Mouse (Mus musculus): Measurements from ENCODE around the gene Hoxd9.

Hoxd9 gene

DNA sequence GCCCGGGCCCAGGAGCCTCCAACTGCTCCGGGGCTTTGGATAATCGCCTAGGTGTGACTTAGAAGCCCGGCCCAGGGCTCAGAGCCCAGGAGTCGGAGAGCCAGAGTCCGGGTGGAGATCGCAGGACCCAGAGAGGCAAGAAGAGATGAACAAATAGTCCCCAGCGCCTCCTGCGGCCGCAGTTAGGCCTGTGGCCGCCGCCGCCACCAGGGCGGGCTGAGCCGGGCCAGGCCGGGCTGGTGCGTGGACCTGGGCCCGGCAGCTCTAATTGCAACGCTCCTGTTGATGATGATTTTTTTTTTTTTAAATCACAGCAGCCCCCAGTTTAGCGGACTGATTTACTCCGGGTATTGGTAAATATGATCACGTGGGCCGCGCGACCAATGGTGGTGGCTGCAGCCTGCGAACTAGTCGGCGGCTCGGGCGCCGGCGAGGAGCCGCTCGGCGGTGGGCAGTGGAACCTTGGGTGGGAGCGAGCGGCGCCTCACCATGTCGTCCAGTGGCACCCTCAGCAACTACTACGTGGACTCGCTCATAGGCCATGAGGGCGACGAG, at the start of gene Hoxd9:
Gene Hoxd9 (plus strand): TSS at position 161 of the 555 bp plus-strand sequence.
- CTCF ChIA-PET = no interaction called here

DNA sequence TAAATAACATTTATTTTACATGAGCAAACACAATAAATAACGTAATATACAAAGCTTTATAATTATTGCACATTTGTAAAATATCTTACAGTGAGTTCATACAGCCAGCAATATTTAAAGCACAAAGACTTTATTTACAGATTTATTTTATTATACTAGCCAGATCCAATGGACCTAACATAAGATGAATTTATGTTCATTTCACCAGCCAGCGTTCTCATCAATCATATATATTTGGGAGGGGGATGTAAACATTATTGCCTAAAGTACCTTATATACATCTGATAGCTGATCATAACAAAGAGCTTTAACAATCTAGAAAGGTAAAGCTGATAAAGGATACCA, 44.6 kb upstream of the Hoxd9 start:
- CTCF ChIA-PET = no interaction called here

DNA sequence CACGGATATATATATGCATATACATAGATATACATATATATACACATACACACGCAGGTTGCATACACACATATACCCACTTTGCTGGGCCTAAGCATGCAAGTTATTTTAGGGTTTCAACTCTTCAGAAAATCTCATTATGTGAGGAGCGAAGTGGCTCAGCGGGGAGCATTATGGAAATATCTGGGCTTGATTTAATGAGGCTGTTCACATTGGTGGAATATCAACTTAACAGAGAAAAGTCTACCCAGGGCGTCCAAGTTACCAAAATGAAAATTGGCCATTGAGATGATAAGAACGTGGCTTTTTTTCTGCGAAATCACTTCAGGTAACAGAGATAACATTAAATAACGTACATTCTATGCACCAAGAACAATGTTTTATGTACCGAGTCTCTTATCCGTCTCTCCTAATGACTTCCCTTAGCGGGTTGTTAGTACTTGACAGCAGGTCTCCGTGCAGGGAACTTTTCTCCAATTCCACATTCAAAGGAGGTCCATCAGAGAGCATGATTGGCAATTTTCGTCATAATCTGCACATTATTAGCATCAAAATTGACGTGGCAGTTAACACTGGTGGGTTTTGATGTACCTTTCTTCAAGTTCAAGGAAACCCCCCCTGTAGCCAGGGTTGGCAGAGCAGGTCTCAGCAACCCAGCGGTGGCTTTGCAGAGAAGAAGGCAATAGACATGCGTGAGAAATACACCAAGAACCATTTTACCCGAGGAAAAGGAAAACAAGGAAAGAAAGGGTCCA, 43.6 kb upstream of the Hoxd9 start:
- CTCF ChIA-PET = no interaction called here

DNA sequence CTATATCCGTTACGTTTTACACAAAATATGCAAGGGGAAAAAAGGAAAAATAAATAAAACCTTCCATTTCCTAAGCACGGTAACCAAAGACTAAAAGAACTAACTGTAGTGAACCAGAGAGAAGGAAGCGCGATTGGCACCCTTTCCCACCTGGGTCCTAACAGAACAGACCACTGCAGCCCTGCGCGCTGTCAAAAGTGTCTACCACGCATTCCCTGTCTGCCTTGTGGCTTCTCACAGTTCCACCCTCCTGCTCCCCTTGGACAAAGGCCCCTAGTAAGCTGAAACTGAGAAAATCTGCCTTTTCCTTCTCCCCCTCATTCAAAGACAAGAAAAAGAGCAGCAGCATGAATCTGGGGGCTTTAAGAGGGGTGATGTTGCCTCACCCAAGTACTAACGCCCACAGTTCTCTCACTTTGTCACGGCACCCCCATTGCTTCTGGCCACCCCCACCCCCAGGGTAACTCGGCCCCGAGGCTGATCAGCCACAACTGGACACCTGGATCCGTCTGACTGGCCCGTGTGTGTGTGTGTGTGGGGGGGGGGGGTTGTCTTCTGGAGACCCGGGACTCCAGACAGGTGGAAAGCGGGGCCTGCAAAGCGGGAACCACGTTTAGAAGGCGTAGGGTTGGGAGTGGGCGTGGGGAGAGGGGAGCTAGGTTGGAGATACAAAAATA, 42.6 kb upstream of the Hoxd9 start:
- CTCF ChIA-PET = no interaction called here

DNA sequence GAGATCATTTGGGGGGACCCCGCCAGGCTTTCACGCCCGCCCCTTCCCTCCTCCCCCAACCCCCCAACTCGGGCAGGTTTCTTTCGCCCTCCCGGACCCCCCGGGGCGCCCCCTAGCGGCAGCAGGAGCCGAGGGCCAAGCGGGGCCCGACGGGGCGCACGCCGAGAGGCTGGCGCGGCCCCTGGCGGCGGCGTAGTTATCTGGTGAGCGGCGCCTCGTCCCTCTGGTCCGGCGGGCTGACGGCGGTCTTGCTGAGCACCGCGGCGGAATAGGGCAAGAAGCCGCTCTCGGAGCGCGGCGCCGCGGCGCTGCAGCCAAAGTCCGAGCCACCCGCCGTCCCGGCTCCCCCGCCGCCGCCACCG, 42.1 kb upstream of the Hoxd9 start:
- CTCF ChIA-PET = no interaction called here

DNA sequence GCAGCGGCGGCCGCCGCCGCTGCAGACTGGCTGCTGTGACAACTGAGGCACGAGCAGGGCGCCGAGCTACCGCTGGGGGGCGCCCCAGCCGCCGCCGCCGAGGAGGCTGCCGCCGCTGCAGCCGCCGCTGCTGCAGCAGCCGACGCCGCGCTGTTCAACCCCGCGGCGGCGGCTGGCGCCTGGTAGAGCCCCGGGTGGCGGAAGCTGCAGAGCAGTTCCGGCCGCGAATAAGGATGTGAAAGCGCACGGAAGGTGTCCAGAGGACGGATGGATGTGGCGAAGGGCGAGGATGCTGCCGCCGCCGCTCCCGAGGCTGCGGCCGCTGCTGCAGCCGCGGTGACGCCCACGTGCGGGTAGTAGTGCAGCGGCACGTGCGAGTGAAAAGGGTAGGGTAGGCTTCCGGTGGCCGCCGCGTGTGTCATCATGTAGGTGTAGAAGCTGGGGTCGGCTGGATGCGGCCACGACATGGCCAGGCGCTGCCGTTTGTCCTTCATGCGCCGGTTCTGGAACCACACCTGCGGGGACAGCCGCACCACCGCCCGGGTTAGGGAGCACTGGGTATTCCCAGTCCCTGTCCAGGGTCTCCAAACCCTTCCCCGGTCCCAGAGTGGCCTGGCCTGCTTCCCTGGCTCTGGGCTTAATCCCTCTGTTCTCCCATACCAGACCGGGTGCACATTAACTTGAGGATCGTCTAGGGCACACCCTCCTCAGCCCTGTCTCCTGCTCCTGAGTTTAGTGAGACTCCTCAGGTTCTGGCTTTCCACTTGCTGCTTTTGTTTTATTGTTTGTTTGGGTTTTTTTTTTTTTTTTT, 41.5 kb upstream of the Hoxd9 start:
- CTCF ChIA-PET = interaction anchor here (0.6 to 0.7 kb wide), 2 partner anchors 24 to 52 kb away, joined by 4 to 6 read pairs; no protein-coding TSS in a partner anchor

DNA sequence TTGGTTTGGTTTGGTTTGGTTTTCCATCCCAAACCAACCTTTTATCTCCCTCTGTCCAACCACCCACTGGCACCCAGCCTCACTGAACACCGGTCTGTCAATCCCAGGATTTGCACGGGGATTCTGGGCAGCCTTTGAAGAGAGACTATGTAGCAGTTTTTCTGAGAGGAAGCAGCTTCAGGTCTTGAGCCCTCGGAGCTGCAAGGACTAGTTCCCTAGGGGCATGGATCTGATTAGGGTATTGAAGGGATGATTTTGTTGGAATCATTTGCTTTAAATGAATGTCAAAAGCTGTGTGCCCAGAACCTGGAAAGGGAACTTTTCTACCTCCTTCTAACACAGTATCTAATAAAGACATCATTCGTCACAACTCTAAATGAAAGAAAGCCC, 40.9 kb upstream of the Hoxd9 start:
- CTCF ChIA-PET = interaction anchor here (0.6 to 0.7 kb wide), 2 partner anchors 23 to 52 kb away, joined by 4 to 6 read pairs; no protein-coding TSS in a partner anchor

DNA sequence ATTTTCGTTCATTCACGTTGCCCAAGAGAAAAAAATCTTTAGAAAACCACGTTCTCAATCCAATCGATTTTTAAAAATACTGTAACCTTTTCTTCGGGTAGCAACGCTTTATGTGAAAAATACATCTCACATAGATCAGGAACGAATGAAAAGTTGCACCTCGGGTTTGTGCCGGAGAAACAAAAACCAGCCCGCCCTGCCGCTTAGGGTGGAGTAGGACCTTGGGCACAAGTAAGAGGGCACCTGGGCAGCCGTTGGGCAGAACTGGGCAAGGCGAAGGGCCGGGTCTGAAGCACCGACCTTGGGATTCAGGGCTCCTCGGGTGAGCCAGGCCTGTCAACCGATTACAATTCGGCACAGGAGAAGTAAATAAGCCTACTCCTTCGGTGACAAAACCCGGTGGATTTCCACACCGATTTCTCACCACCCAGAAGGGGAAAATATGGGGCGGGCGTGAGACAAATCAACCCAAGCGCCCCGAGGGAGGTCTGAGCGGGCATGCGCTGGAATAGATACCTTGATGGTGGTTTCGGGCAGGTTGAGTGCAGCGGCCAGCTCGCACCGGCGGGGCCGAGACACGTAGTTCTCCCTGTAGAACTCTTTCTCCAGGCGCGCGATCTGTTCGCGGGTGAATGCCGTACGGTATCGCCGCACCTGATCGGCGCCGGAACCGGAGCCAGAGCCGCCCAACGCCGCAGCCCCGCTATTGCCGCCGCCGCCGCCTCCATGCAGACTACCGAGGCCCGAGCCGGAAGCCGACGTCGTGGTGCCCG, 40.1 kb upstream of the Hoxd9 start:
- CTCF ChIA-PET = no interaction called here

DNA sequence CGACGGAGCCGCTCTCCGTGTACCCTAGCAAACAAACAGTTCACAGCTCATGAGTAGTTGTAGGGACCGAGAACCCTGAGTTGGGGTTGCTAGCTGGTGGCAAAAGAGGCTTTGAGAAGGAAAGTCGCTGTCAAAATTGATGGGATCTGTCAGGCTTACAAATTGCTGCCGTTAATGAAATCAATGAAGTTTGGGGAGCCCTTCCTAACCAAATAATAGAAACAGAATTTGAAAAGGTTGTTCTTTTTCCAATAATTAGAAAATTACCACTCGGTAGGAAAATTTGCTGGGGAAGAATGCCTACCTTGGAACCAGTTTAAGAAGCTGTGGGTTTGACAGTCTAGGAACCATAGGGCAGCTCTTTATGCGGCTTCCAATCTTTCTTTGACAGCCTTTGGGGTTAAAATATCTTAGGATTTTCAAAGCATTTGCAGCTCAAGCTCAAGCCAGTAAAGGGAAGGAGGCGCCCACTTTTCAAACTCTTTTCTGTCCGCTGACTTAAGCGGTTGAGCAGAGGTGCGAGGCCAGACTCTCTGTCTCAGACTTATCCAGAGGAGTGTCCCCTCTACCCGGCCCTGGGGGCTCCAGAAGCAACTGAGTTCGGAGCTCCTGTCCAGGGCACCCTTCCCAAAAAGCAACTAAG, 39.4 kb upstream of the Hoxd9 start:
- CTCF ChIA-PET = no interaction called here

DNA sequence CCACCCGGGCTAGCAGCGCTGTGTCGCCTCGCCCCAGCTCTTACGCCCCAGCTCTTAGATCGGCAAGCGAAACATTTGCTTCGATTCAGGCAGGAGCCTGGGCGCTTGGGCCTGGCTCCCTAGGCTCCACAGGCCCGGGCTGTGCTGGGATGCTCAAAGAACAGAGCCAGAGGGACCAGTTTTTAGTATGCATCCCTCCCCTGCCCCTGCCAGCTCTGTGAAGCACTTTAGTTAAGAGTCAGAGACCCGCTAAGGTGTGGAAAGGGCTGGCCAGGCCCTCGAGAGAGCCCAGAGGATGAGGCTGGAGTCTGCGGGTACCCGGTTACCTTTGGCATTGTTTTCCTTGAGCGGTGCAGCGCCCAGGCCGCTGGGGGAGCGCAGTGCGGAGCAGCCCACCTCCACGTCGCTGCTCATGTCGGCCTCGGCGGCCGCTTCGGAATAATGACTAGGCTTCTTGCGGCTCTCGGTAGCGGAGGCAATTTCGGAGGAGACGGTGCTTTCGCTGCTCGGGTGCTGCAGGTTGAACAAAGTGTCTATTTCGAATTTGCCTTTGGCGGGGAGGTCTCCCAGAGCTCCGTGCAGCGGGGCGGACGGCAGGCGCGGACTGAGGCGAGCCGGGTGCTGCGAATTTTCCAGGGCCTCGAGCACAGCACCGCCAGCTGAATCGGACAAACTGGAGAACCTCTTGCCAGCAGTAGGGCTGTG, 38.7 kb upstream of the Hoxd9 start:
- CTCF ChIA-PET = no interaction called here

DNA sequence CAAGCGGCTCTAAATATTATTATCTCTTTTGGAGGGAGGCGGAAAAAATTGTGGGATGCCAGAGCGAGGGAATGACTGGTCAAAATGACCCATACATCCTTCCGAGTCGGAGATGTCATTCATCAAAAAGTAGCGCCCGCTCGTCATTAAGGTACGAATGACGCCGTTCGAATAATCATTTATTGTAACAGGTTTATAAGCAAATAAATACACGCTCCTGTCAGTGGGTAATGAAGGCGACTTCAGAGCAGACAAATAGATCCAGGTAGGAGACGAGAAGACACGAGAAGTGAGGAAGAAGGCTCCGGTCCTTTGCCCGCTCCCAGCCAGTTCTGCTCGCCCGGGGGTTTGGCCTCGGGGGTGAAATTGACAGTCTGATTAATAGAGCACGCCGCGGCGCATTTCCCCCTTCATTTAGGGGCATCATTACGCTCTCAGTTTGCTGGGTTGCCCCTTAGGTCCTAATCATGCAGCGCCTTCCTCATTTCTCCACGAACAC, 38.0 kb upstream of the Hoxd9 start, which contains the start of gene Evx2:
Gene Evx2 (minus strand): TSS at position 51 of the 499 bp plus-strand sequence.
- CTCF ChIA-PET = no interaction called here

DNA sequence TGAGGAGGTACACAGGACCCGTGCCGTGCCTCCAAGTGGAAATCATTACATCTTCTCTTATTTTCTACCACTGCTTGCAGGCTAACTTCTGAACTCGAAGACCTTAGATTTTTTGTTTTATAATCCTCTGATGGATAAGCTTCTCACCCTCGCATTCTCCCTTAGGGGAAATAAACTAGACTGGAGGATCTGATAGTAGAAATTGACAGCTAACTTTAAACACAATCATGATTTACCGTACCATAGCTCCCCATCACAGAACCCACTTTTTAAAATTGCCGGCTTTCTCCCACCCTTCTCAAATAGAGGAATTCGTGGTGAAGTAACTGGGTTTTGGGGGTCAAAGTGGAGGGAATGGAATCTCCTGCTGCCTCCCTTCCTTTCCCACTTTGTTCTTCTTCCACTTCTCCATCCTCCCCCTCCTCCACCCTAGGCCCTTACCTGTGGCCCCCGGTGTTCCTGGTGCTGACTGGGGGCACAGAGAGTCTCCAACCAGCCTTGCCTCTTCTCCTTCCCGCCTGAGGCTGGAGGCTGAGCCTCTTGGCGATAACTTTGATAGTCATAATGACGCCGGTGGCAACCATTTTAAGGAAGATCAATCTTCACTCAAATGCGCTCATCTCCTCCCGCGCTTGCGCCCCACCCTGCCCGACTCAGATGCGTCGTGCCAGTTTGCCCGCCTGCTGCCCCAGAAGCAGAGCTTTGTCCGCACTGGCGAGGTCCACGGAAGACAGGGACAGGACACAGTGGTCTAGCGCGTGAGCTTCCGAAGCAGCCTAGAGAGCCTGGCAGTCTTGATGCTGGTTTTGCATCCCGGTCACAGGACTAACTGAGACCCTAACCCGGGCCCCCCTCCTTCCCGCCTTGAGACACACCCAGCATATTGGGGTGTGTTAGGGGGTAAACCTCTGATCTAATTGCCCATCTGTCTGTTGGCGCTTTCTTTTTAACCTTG, 36.8 kb upstream of the Hoxd9 start:
- CTCF ChIA-PET = no interaction called here

DNA sequence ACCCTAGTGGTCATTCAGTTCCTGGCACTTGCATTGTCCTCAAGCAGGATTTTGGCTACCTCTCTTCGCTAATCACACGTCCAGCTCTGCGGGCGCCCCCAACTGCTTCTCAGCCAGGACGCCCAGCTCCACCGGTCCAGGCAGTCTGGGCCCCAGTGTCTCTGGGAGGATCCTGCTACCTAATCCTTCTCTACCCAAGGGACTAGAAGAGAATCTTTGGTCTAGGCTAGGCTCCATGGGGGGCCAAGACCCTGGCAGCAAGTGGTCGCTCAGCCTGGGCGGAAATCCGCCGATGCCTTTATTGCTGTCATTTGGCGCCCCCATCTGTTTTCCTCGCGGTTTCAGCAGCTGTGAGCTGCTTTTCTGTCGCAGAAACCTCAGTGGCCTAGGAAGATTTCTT, 35.8 kb upstream of the Hoxd9 start:
- CTCF ChIA-PET = interaction anchor here (0.7 kb wide), 1 partner anchor 597 kb away, joined by 3 read pairs; no protein-coding TSS in a partner anchor

DNA sequence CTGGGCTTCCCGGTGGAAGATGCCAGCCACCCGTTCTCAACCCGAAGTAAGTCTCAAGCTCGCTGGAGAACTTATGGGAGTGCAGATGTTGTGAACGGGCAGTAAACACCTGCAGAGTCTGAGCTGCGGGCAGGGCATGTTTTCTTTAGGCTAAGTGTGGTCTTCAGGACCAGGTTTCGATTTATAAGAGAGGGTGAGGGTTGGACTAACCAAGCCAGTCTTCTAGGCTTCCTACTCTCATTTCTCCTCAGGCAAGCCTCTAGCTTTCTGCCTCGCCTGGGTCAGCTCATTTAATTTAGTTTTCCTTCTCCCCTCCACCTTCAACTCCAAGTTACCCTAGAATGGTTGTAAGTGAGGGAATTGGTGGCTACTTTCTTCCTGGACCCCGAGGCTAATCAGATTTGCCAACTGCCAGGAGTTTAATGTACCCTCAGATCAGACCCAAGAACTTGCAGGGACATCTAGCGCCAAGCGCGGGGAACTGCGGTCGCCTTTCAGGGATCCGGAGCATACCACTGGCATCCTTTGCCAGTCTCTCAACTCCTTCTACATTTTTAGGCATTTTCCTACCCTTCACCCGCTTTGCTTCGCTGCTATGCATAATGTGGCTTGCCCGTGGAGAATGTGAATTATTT, 34.1 kb upstream of the Hoxd9 start:
- CTCF ChIA-PET = no interaction called here

DNA sequence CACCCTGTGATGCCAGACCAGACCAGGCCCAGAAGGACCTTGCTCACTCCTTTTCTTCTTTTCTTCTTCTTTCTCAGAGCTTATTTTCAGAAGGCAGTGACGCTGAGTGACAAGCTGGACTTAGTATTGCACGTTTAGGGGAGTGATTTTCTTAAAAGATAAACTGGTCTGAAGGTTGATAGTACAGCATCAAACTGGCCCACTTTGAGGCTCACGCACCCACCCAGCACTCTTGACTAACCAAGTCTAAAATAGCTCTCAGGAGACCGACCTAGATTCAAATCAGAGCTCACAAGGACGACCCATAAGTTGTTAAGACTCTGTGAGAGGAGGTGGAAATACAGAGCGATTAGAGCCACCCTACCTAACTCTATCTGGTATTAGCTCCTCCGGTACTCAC, 31.1 kb upstream of the Hoxd9 start:
- CTCF ChIA-PET = no interaction called here

DNA sequence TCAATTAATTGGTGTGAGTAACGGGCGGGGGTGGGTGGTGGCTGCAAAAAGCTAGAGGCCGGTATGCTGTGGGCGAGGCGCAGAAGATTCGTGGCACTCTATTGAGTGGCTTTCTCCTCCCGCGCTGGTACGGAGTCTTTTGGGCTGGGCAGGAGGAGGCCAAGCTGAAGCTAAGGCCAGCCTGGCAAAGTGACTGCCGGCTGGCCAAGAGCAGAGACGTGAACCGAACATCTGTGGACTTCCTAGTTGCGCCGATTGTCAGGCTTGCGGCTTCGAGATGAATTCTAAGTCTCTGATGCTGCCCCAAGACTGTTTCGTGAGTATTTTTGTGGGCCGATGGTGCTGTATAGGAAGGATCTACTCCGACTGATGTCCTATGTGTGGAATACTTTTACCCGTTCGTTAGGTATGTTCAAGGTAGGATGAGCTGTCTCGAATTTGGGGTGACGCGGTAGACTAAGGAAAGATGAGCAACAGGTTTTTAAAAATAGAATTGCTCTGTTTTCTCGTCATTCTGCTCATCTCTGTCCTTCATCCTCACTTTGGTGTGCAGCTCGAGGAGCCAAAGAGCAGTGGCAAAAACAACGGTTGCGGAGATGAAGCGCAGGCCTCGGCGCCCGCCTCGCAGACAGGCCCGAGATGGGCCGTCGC, 30.2 kb upstream of the Hoxd9 start:
- CTCF ChIA-PET = no interaction called here

DNA sequence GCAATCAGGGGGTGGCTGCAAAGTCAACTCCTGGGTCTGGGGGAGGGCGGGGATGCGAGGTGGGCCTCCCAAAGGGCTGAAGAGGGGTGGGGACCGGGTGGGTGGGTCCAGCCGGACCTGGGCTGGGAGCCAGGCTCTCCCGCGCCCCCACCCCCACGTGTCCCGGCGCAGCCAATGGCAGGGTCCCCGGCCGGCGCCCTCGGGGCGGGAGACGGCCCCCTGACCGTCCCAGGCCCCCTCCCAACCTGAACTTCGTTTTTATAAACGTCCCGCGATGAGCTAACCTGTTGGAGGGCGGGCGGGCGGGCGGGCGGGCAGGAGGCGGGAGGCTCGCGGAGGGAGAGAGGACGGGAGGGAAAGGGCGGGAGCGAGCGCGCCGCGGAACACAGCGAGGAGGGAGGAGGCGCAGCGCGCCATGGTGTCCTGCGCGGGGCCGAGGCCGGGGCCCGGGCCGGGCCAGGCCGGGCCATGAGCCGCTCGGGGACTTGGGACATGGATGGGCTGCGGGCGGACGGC, 29.6 kb upstream of the Hoxd9 start, which contains the start of gene Hoxd13:
Gene Hoxd13 (plus strand): TSS at position 469 of the 516 bp plus-strand sequence.
- CTCF ChIA-PET = no interaction called here
